Mouse (Mus musculus): Measurements from ENCODE around the gene Kcnk10.

GRCm38 (mm10) chr12:98501528-98502280 is 76.4 kb downstream of the Kcnk10 start:
- TF ChIP-seq HCFC1 (IDR thresholded peaks at IDR 0.05; ENCODE audit: borderline replicate concordance, insufficient read depth, low read length) (no peak), ZC3H11A (IDR thresholded peaks at IDR 0.05; ENCODE audit: borderline replicate concordance, low read depth, low read length) (no peak), MAFK (IDR thresholded peaks at IDR 0.05; ENCODE audit: insufficient read depth, low read depth, low read length) (no peak), CHD2 (IDR thresholded peaks at IDR 0.05; ENCODE audit: low read depth, low read length) (no peak), ZNF384 (IDR thresholded peaks at IDR 0.05; ENCODE audit: low read depth, low read length) (no peak)
